Mouse (Mus musculus): ENCODE measurements around the gene Gkn3. TPM values are rescaled to one million over a fixed set of nuclear protein-coding genes. Genes with fewer than 3 reads are reported as not detected.

Gkn3 gene
- polyA plus RNA-seq, 1 experiment from 2014 or later, result 0.88 TPM

Other genes starting within 250 kb of the Gkn3 start
- gene Antxr1, start 53.1 kb downstream of the Gkn3 start, polyA plus RNA-seq (2015; fragmentation: Nextera tagmentation; extraction: Ambion mirVana), result 2.7 and 3.0 TPM in 2 replicates
- gene Gkn1, start 38.0 kb downstream of the Gkn3 start, polyA plus RNA-seq (2015; fragmentation: Nextera tagmentation; extraction: Ambion mirVana), result not detected in 2 replicates
- gene Gkn2, start 15.6 kb downstream of the Gkn3 start, polyA plus RNA-seq (2015; fragmentation: Nextera tagmentation; extraction: Ambion mirVana), result not detected in 2 replicates
- not detected in 2 replicates for gene Bmp10, start 40.1 kb upstream of the Gkn3 start, polyA plus RNA-seq (2015; fragmentation: Nextera tagmentation; extraction: Ambion mirVana)
- gene Arhgap25, start 144.3 kb upstream of the Gkn3 start, polyA plus RNA-seq (2015; fragmentation: Nextera tagmentation; extraction: Ambion mirVana), result 0.99 and 1.9 TPM in 2 replicates
- 1.6 and 2.8 TPM in 2 replicates for gene Prokr1, start 201.8 kb upstream of the Gkn3 start, polyA plus RNA-seq (2015; fragmentation: Nextera tagmentation; extraction: Ambion mirVana)